ENCODE assay signal across 23 mouse cellular contexts in the genomic region with DNA sequence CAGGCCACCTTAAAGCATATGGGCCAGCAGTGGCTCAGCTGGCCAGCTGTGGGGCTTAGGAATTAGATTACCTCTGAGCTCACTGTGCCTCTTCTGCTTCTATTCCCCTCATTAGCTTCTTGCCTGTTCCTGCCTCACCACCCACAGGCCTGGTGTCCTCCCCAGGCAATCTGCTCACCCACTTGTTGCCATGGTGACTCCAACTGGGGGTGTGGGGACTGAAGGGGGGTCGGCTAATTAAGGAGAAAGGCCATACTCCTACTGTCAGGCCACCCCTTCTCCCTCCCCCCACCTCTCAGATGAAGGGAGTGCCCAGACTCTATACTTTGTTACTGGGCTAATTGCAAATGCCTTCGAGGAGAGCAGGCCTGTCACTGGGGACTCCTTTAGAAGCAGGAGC. TPM values are rescaled to one million over a fixed set of nuclear protein-coding genes. Genes with fewer than 3 reads are reported as not detected.
DNase-seq lines count a peak whose midpoint lies in the region; ATAC-seq lines count a peak whose summit lies in the region.
"Had no signal": no experiment of that assay in that cellular context is flagged by ENCODE, and none has a peak within 500 bp of the region (broad histone marks: within the 10 kb centered on the region; RNA-seq: fewer than 3 reads in every experiment).

No protein-coding gene starts in this region.

- H3K4me3 ChIP-seq in forebrain, embryonic 10.5 days = no peak overlapping the region
- no peak overlapping the region for H3K4me3 ChIP-seq in forebrain, embryonic 15.5 days
- H3K4me3 ChIP-seq in kidney, embryonic 14.5 days (ENCODE audit: low read length) = no peak overlapping the region
- no peak overlapping the region for H3K4me3 ChIP-seq in kidney, embryonic 15.5 days (replicated peaks)
- H3K4me3 ChIP-seq in midbrain, embryonic 13.5 days (replicated peaks) = no peak overlapping the region
- no peak overlapping the region for H3K4me3 ChIP-seq in midbrain, embryonic 16.5 days (ENCODE audit: low read depth, low read length)
- H3K4me3 ChIP-seq in forebrain, embryonic 13.5 days = no peak overlapping the region
- H3K4me3 ChIP-seq: heart, adult 2 months; heart, embryonic 13.5 days; hindbrain, embryonic 15.5 days; limb, embryonic 12.5 days had no signal

- no peak for ATAC-seq in forebrain, embryonic 15.5 days (replicated peaks)
- peak; percentile 43; the same call in 1 of the 2 replicates for ATAC-seq in kidney, embryonic 14.5 days (ENCODE audit: low FRiP score, low TSS enrichment)
- ATAC-seq in kidney, embryonic 15.5 days (replicated peaks; ENCODE audit: low FRiP score) = no peak
- peak; percentile 62 for ATAC-seq in midbrain, embryonic 13.5 days
- ATAC-seq in midbrain, embryonic 16.5 days = no peak
- peak; percentile 70 for ATAC-seq in forebrain, embryonic 13.5 days
- ATAC-seq: intestine, embryonic 16.5 days; liver, postnatal 0 days; lung, postnatal 0 days had no signal

- H3K36me3 ChIP-seq in forebrain, embryonic 10.5 days (replicated peaks) = peaks cover 4% of the 10 kb centered on the region; the same call in 1 of the 2 replicates
- no peaks in the 10 kb centered on the region for H3K36me3 ChIP-seq in forebrain, embryonic 15.5 days
- H3K36me3 ChIP-seq in kidney, embryonic 14.5 days (ENCODE audit: control insufficient read depth, insufficient read depth, low read length) = no peaks in the 10 kb centered on the region
- H3K36me3 ChIP-seq in kidney, embryonic 15.5 days = no peaks in the 10 kb centered on the region
- no peaks in the 10 kb centered on the region for H3K36me3 ChIP-seq in midbrain, embryonic 13.5 days
- H3K36me3 ChIP-seq in midbrain, embryonic 16.5 days (ENCODE audit: control insufficient read depth, insufficient read depth, low read length) = no peaks in the 10 kb centered on the region
- H3K36me3 ChIP-seq in forebrain, embryonic 13.5 days (ENCODE audit: poor library complexity, severe bottlenecking) = no peaks in the 10 kb centered on the region
- H3K36me3 ChIP-seq: heart, embryonic 13.5 days; hindbrain, embryonic 15.5 days; limb, embryonic 12.5 days had no signal

- no peaks in the 10 kb centered on the region for H3K9me3 ChIP-seq in forebrain, embryonic 10.5 days
- H3K9me3 ChIP-seq in forebrain, embryonic 15.5 days = no peaks in the 10 kb centered on the region
- no peaks in the 10 kb centered on the region for H3K9me3 ChIP-seq in kidney, embryonic 14.5 days (ENCODE audit: control insufficient read depth, low read length)
- H3K9me3 ChIP-seq in kidney, embryonic 15.5 days (replicated peaks) = no peaks in the 10 kb centered on the region
- H3K9me3 ChIP-seq in midbrain, embryonic 13.5 days = no peaks in the 10 kb centered on the region
- H3K9me3 ChIP-seq in midbrain, embryonic 16.5 days (replicated peaks; ENCODE audit: control insufficient read depth, low read length, poor library complexity, severe bottlenecking) = no peaks in the 10 kb centered on the region
- no peaks in the 10 kb centered on the region for H3K9me3 ChIP-seq in forebrain, embryonic 13.5 days (replicated peaks)
- H3K9me3 ChIP-seq: heart, embryonic 13.5 days; hindbrain, embryonic 15.5 days; limb, embryonic 12.5 days had no signal

- H3K27me3 ChIP-seq in forebrain, embryonic 10.5 days (ENCODE audit: poor library complexity, severe bottlenecking) = peaks cover 94% of the 10 kb centered on the region
- H3K27me3 ChIP-seq in forebrain, embryonic 15.5 days = no peaks in the 10 kb centered on the region
- H3K27me3 ChIP-seq in kidney, embryonic 14.5 days (ENCODE audit: control insufficient read depth, insufficient read depth, low read length) = peaks cover 5% of the 10 kb centered on the region; the same call in 1 of the 2 replicates
- H3K27me3 ChIP-seq in kidney, embryonic 15.5 days = peaks cover 62% of the 10 kb centered on the region
- H3K27me3 ChIP-seq in midbrain, embryonic 13.5 days = no peaks in the 10 kb centered on the region; the same call in 1 of the 2 replicates
- no peaks in the 10 kb centered on the region for H3K27me3 ChIP-seq in midbrain, embryonic 16.5 days (ENCODE audit: control insufficient read depth, insufficient read depth, low read depth, low read length)
- 0 out of 2 replicates have a peak, but pooled peaks cover 5% of the 10 kb centered on the region for H3K27me3 ChIP-seq in forebrain, embryonic 13.5 days

- peaks cover 22% of the 10 kb centered on the region for H3K4me1 ChIP-seq in forebrain, embryonic 10.5 days
- peaks cover 4% of the 10 kb centered on the region; the same call in 1 of the 2 replicates for H3K4me1 ChIP-seq in forebrain, embryonic 15.5 days
- H3K4me1 ChIP-seq in kidney, embryonic 14.5 days (ENCODE audit: control insufficient read depth, insufficient read depth, low read length) = no peaks in the 10 kb centered on the region
- H3K4me1 ChIP-seq in kidney, embryonic 15.5 days = no peaks in the 10 kb centered on the region
- H3K4me1 ChIP-seq in midbrain, embryonic 13.5 days (replicated peaks) = 0 out of 2 replicates have a peak, but pooled peaks cover 4% of the 10 kb centered on the region
- no peaks in the 10 kb centered on the region for H3K4me1 ChIP-seq in midbrain, embryonic 16.5 days (ENCODE audit: control insufficient read depth, insufficient read depth, low read length)
- H3K4me1 ChIP-seq in forebrain, embryonic 13.5 days = peaks cover 15% of the 10 kb centered on the region
- H3K4me1 ChIP-seq: heart, embryonic 13.5 days; hindbrain, embryonic 15.5 days; limb, embryonic 12.5 days had no signal

- WGBS in forebrain, embryonic 10.5 days = 29% methylated on average over 2 of the region's 2 CpGs
- WGBS in forebrain, embryonic 15.5 days = 7% methylated on average over 2 of the region's 2 CpGs
- 33% methylated on average over 2 of the region's 2 CpGs for WGBS in kidney, embryonic 14.5 days
- WGBS in kidney, embryonic 15.5 days = 23% methylated on average over 2 of the region's 2 CpGs
- WGBS in midbrain, embryonic 13.5 days = 13% methylated on average over 2 of the region's 2 CpGs
- WGBS in midbrain, embryonic 16.5 days = 14% methylated on average over 2 of the region's 2 CpGs
- 10% methylated on average over 2 of the region's 2 CpGs for WGBS in forebrain, embryonic 13.5 days

- H3K27ac ChIP-seq in forebrain, embryonic 10.5 days = no peak overlapping the region
- H3K27ac ChIP-seq in forebrain, embryonic 15.5 days (replicated peaks) = no peak overlapping the region
- no peak overlapping the region for H3K27ac ChIP-seq in kidney, embryonic 14.5 days (ENCODE audit: low read depth, low read length)
- H3K27ac ChIP-seq in kidney, embryonic 15.5 days = no peak overlapping the region
- H3K27ac ChIP-seq in midbrain, embryonic 13.5 days = no peak overlapping the region
- H3K27ac ChIP-seq in midbrain, embryonic 16.5 days (ENCODE audit: low read length) = no peak overlapping the region
- H3K27ac ChIP-seq in forebrain, embryonic 13.5 days = no peak overlapping the region
- H3K27ac ChIP-seq: heart, adult 2 months; heart, embryonic 13.5 days; hindbrain, embryonic 15.5 days; limb, embryonic 12.5 days had no signal

- no peak overlapping the region for H3K4me2 ChIP-seq in forebrain, embryonic 15.5 days (replicated peaks)
- no peak overlapping the region for H3K4me2 ChIP-seq in kidney, embryonic 14.5 days (replicated peaks; ENCODE audit: low read depth, low read length)
- H3K4me2 ChIP-seq in kidney, embryonic 15.5 days = no peak overlapping the region
- H3K4me2 ChIP-seq in midbrain, embryonic 13.5 days (replicated peaks) = no peak overlapping the region
- no peak overlapping the region for H3K4me2 ChIP-seq in midbrain, embryonic 16.5 days (ENCODE audit: low read length)
- H3K4me2 ChIP-seq in forebrain, embryonic 13.5 days = no peak overlapping the region
- H3K4me2 ChIP-seq: heart, embryonic 13.5 days; hindbrain, embryonic 15.5 days; limb, embryonic 12.5 days; liver, embryonic 11.5 days had no signal

- DNase-seq in forebrain, embryonic 10.5 days (ENCODE audit: extremely low spot score, low spot score) = peak; percentile 15
- DNase-seq in gastrocnemius, postnatal 25 days = no peak
- DNase-seq: adrenal gland, postnatal 14 days; cerebellum, adult 9-11 months; gastrocnemius, postnatal 36 days; heart, adult 2 months; heart, postnatal 14 days; kidney, adult 9 months; kidney, postnatal 36 days; liver, postnatal 0 days had no signal

- H3K9ac ChIP-seq in forebrain, embryonic 15.5 days (replicated peaks) = no peak overlapping the region
- no peak overlapping the region for H3K9ac ChIP-seq in kidney, embryonic 14.5 days (ENCODE audit: low read depth, low read length)
- H3K9ac ChIP-seq in kidney, embryonic 15.5 days = no peak overlapping the region
- H3K9ac ChIP-seq in midbrain, embryonic 13.5 days (replicated peaks) = no peak overlapping the region
- no peak overlapping the region for H3K9ac ChIP-seq in midbrain, embryonic 16.5 days (ENCODE audit: low read depth, low read length)
- H3K9ac ChIP-seq in forebrain, embryonic 13.5 days = no peak overlapping the region
- H3K9ac ChIP-seq: heart, embryonic 13.5 days; hindbrain, embryonic 15.5 days; limb, embryonic 12.5 days; liver, postnatal 0 days had no signal

RNA-seq across cellular contexts. Expression of a gene that starts 21.3 kb away (rescaled TPM):
- polyA plus RNA-seq in forebrain, embryonic 10.5 days (2016; fragmentation: Nextera tagmentation; extraction: Ambion mirVana) = 0.79 and 0.84 TPM in 2 replicates
- 1.4 and 1.5 TPM in 2 replicates for polyA plus RNA-seq in forebrain, embryonic 15.5 days (2015; fragmentation: Nextera tagmentation; extraction: Ambion mirVana)
- not detected in 2 replicates for polyA plus RNA-seq in kidney, embryonic 14.5 days (2014; fragmentation: Nextera tagmentation; extraction: Ambion mirVana)
- polyA plus RNA-seq in kidney, embryonic 15.5 days (2015; fragmentation: Nextera tagmentation; extraction: Ambion mirVana) = 0.04 TPM in 1 of 2 replicates, not detected in the other
- 1.4 and 1.7 TPM in 2 replicates for polyA plus RNA-seq in midbrain, embryonic 13.5 days (2015; fragmentation: Nextera tagmentation; extraction: Ambion mirVana)
- polyA plus RNA-seq in midbrain, embryonic 16.5 days (2015; fragmentation: Nextera tagmentation; extraction: Ambion mirVana) = 1.5 and 1.6 TPM in 2 replicates
- 1.1 TPM in 2 replicates for polyA plus RNA-seq in forebrain, embryonic 13.5 days (2015; fragmentation: Nextera tagmentation; extraction: Ambion mirVana)
- total RNA-seq in gastrocnemius, postnatal 25 days (2021) = under 1 TPM; 0.18 to 0.27 TPM
- total RNA-seq: common myeloid progenitor, adult 5-6 weeks; heart, adult 2 months; heart, postnatal 14 days had no signal
- polyA plus RNA-seq: liver, postnatal 0 days had no signal

Comparison
In these comparisons a context has a peak if more than half of its experiments do, and no peak if none do; other contexts are left out.
1. ATAC-seq: peak in kidney, embryonic 14.5 days (single experiment), midbrain, embryonic 13.5 days (single experiment) and forebrain, embryonic 13.5 days (single experiment); none in forebrain, embryonic 15.5 days (single experiment), kidney, embryonic 15.5 days (single experiment) and midbrain, embryonic 16.5 days (single experiment).